Mouse (Mus musculus) bone marrow macrophage, adult 2 months (primary cell): ENCODE results near the gene Fxn.

ENCODE experiments used
- CTCF ChIP-seq: IDR thresholded peaks from 2 replicates; pipeline ENCODE4 v1.5.1; 2012; ENCODE audit warnings: low read depth, mild to moderate bottlenecking, low read length, moderate library complexity
- POLR2A ChIP-seq: IDR thresholded peaks from 2 replicates; pipeline ENCODE4 v1.6.1; 2012; ENCODE audit warnings: mild to moderate bottlenecking, low read depth, low read length, borderline replicate concordance

GRCm38 (mm10) chr19:24257962-24258361 is 22.4 kb downstream of the Fxn start:
- TF ChIP-seq CTCF: no peak
- TF ChIP-seq POLR2A: no peak
